ENCODE assay signal across 27 mouse cellular contexts in the genomic region with DNA sequence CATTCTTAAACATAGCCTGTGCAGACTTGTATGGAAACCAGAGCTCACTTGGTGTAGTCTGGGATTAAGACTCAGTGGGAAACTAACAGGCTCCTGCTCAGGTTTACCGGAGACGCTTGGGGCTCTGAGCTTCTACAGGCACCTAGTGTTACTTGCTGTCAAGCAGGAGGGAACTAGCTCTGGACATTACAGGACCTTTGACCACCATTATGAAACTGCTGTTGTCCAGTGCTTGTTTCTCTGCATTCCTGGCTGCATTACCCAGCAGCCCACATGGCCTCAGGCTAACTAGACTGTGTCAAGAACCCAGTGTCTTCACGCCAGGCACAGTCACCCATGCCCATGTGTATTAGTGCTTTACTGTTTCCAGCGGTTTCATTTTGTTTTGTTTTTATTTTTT. TPM values are rescaled to one million over a fixed set of nuclear protein-coding genes. Genes with fewer than 3 reads are reported as not detected.
DNase-seq lines count a peak whose midpoint lies in the region; ATAC-seq and TF ChIP-seq lines count a peak whose summit lies in the region.
"Had no signal": no experiment of that assay in that cellular context is flagged by ENCODE, and none has a peak within 500 bp of the region (broad histone marks: within the 10 kb centered on the region; RNA-seq: fewer than 3 reads in every experiment).

No protein-coding gene starts in this region.

- H3K27ac ChIP-seq in kidney, embryonic 16.5 days (ENCODE audit: low read length): no peak overlapping the region
- H3K27ac ChIP-seq in liver, embryonic 16.5 days (ENCODE audit: low read length): peak overlapping the region; percentile 18
- H3K27ac ChIP-seq: heart, adult 2 months; heart, embryonic 13.5 days; macrophage; midbrain, embryonic 10.5 days; neural tube, embryonic 13.5 days; stomach, embryonic 15.5 days had no signal

- no peak for TF ChIP-seq CTCF in lung, adult 2 months (IDR thresholded peaks at IDR 0.05; ENCODE audit: insufficient read depth, low read length)

- no peak overlapping the region for H3K4me2 ChIP-seq in kidney, embryonic 16.5 days (replicated peaks; ENCODE audit: low read depth, low read length)
- H3K4me2 ChIP-seq in liver, embryonic 16.5 days (ENCODE audit: low read depth, low read length): no peak overlapping the region
- H3K4me2 ChIP-seq: heart, embryonic 13.5 days; neural tube, embryonic 13.5 days; stomach, embryonic 15.5 days had no signal

- ATAC-seq in kidney, embryonic 16.5 days (ENCODE audit: low FRiP score, low TSS enrichment): no peak
- ATAC-seq in liver, embryonic 16.5 days (ENCODE audit: low read depth): peak; percentile 72
- ATAC-seq: forebrain, postnatal 0 days; lung, postnatal 0 days; midbrain, embryonic 16.5 days had no signal

- 93% methylated on average over 4 of the region's 4 CpGs for WGBS in kidney, embryonic 16.5 days
- WGBS in liver, embryonic 16.5 days (ENCODE audit: insufficient replicate concordance): 76% methylated on average over 4 of the region's 4 CpGs
- WGBS in lung, adult 2 months: 92% methylated on average over 4 of the region's 4 CpGs

- peak; percentile 46 to 64 for DNase-seq in kidney, adult 8-10 months
- DNase-seq in adipocyte (ENCODE audit: low spot score): peak; percentile 89
- DNase-seq in kidney, postnatal 14 days: peak; percentile 37
- no peak for DNase-seq in Muller cell, postnatal 12 days (ENCODE audit: inconsistent ontology term)
- no peak for DNase-seq in lung, adult 2 months
- no peak for DNase-seq in right cerebral cortex, adult 2 months (ENCODE audit: low spot score in 2 of 2)
- DNase-seq: adrenal gland, postnatal 14 days; B cell, adult 2 months; cerebellum, postnatal 10 days; forebrain, postnatal 0 days; gastrocnemius, postnatal 25 days; heart, adult 2 months; heart, postnatal 14 days; layer of hippocampus, adult 9-11 months; retina, postnatal 1 day; thymus, postnatal 25 days had no signal

- no peaks in the 10 kb centered on the region for H3K9me3 ChIP-seq in kidney, embryonic 16.5 days (ENCODE audit: low read length)
- no peaks in the 10 kb centered on the region for H3K9me3 ChIP-seq in liver, embryonic 16.5 days (replicated peaks; ENCODE audit: control insufficient read depth, low read length)
- H3K9me3 ChIP-seq: heart, embryonic 13.5 days; midbrain, embryonic 10.5 days; neural tube, embryonic 13.5 days; stomach, embryonic 15.5 days had no signal

- H3K36me3 ChIP-seq in kidney, embryonic 16.5 days (ENCODE audit: insufficient read depth, low read length): peaks cover 70% of the 10 kb centered on the region
- peaks cover 53% of the 10 kb centered on the region for H3K36me3 ChIP-seq in liver, embryonic 16.5 days (ENCODE audit: control insufficient read depth, insufficient read depth)

- H3K4me1 ChIP-seq in kidney, embryonic 16.5 days (ENCODE audit: insufficient read depth, low read length): no peaks in the 10 kb centered on the region
- no peaks in the 10 kb centered on the region; the same call in 1 of the 2 replicates for H3K4me1 ChIP-seq in liver, embryonic 16.5 days (ENCODE audit: control insufficient read depth, low read depth, low read length)
- H3K4me1 ChIP-seq in lung, adult 2 months (ENCODE audit: control insufficient read depth, insufficient read depth, low read length): no peaks in the 10 kb centered on the region
- H3K4me1 ChIP-seq: heart, embryonic 13.5 days; midbrain, embryonic 10.5 days; neural tube, embryonic 13.5 days; stomach, embryonic 15.5 days had no signal

- no peaks in the 10 kb centered on the region for H3K27me3 ChIP-seq in kidney, embryonic 16.5 days (ENCODE audit: insufficient read depth, low read length)
- no peaks in the 10 kb centered on the region for H3K27me3 ChIP-seq in liver, embryonic 16.5 days (ENCODE audit: control insufficient read depth, insufficient read depth, low read depth, low read length)
- H3K27me3 ChIP-seq: CH12.LX; heart, embryonic 13.5 days; neural tube, embryonic 13.5 days; stomach, embryonic 15.5 days had no signal

- no peak overlapping the region for H3K4me3 ChIP-seq in kidney, embryonic 16.5 days (ENCODE audit: low read length)
- no peak overlapping the region for H3K4me3 ChIP-seq in liver, embryonic 16.5 days (ENCODE audit: low read depth, low read length)
- no peak overlapping the region for H3K4me3 ChIP-seq in lung, adult 2 months (replicated peaks; ENCODE audit: extremely low read depth, low read depth, low read length)
- H3K4me3 ChIP-seq: heart, adult 2 months; heart, embryonic 13.5 days; midbrain, embryonic 10.5 days; myocyte; neural tube, embryonic 13.5 days; stomach, embryonic 15.5 days had no signal

- no peak overlapping the region for H3K9ac ChIP-seq in kidney, embryonic 16.5 days (replicated peaks; ENCODE audit: low read length)
- H3K9ac ChIP-seq in liver, embryonic 16.5 days (ENCODE audit: low read depth, low read length): no peak overlapping the region
- H3K9ac ChIP-seq: forebrain, postnatal 0 days; heart, embryonic 13.5 days; neural tube, embryonic 13.5 days; stomach, embryonic 15.5 days had no signal

- TF ChIP-seq POLR2A in lung, adult 2 months (IDR thresholded peaks at IDR 0.05; ENCODE audit: borderline replicate concordance, extremely low read depth, low read depth, low read length): no peak

RNA-seq across cellular contexts. Expression of a gene that starts 20.7 kb away (rescaled TPM):
- polyA plus RNA-seq in kidney, embryonic 16.5 days (2015; fragmentation: Nextera tagmentation; extraction: Ambion mirVana): 72.2 and 73.6 TPM in 2 replicates
- polyA plus RNA-seq in liver, embryonic 16.5 days (2015; fragmentation: Nextera tagmentation; extraction: Ambion mirVana): 35.0 and 42.9 TPM in 2 replicates
- polyA plus RNA-seq in lung, adult 2 months (2012; rRNA removed): 163 and 183 TPM in 2 replicates

RNA-seq across cellular contexts. Expression of a gene that starts 20.7 kb away (rescaled TPM):
- polyA plus RNA-seq in kidney, embryonic 16.5 days (2015; fragmentation: Nextera tagmentation; extraction: Ambion mirVana): 27.6 and 32.7 TPM in 2 replicates
- polyA plus RNA-seq in liver, embryonic 16.5 days (2015; fragmentation: Nextera tagmentation; extraction: Ambion mirVana): 12.8 and 13.2 TPM in 2 replicates
- polyA plus RNA-seq in lung, adult 2 months (2012; rRNA removed): 38.3 and 42.7 TPM in 2 replicates

RNA-seq across cellular contexts. Expression of a gene that starts 20.8 kb away (rescaled TPM):
- 122 and 123 TPM in 2 replicates for polyA plus RNA-seq in kidney, embryonic 16.5 days (2015; fragmentation: Nextera tagmentation; extraction: Ambion mirVana)
- 62.5 and 65.7 TPM in 2 replicates for polyA plus RNA-seq in liver, embryonic 16.5 days (2015; fragmentation: Nextera tagmentation; extraction: Ambion mirVana)
- polyA plus RNA-seq in lung, adult 2 months (2012; rRNA removed): 12.4 and 17.9 TPM in 2 replicates

Comparison
In these comparisons a context has a peak if more than half of its experiments do, and no peak if none do; other contexts are left out.
1. DNase-seq: peak in kidney, adult 8-10 months (2 of 2), adipocyte (single experiment) and kidney, postnatal 14 days (single experiment); none in Muller cell, postnatal 12 days (single experiment), lung, adult 2 months (single experiment) and right cerebral cortex, adult 2 months (0 of 2).